Mouse (Mus musculus) embryonic facial prominence, embryonic 11.5 days (tissue): ENCODE data around the gene Pacrg. TPM values are rescaled to one million over a fixed set of nuclear protein-coding genes. Genes with fewer than 3 reads are reported as not detected.
A peak's percentile ranks its signal among the peaks of the same experiment; 100 is the strongest.

Experiments used
- ATAC-seq: fragments of 200-750 bp; cut with Nextera tagmentation; replicated peaks from 2 replicates; pipeline ENCODE4 v1.8.0; 2017; ENCODE audit warnings: low read depth; ENCODE audit not compliant: insufficient number of reproducible peaks, low FRiP score, low TSS enrichment
- DNase-seq: peaks from one replicate; pipeline ENCODE4 v3.0.0-alpha.2; 2015; ENCODE audit warnings: low spot score
- H3K27ac ChIP-seq: fragments of 300-500 bp; sonication (generic); replicated peaks from 2 replicates; pipeline ENCODE4 v1.5.1; 2014; ENCODE audit warnings: mild to moderate bottlenecking, low read depth, low read length, control low read depth
- H3K27me3 ChIP-seq: fragments of 300-500 bp; sonication (generic); 2 replicates; pipeline ENCODE4 v1.6.1; 2014; ENCODE audit warnings: mild to moderate bottlenecking, low read length, moderate library complexity, mixed read lengths; ENCODE audit not compliant: control insufficient read depth, insufficient read depth
- H3K36me3 ChIP-seq: fragments of 300-500 bp; sonication (generic); replicated peaks from 2 replicates; pipeline ENCODE4 v1.6.1; 2014; ENCODE audit warnings: low read depth, mild to moderate bottlenecking, low read length, moderate library complexity, mixed read lengths; ENCODE audit not compliant: control insufficient read depth, insufficient read depth
- H3K4me1 ChIP-seq: fragments of 300-500 bp; sonication (generic); 2 replicates; pipeline ENCODE4 v1.6.1; 2014; ENCODE audit warnings: low read length, mixed read lengths; ENCODE audit not compliant: control insufficient read depth, insufficient read depth
- H3K4me2 ChIP-seq: fragments of 300-500 bp; sonication (generic); 2 replicates; pipeline ENCODE4 v1.6.1; 2014; ENCODE audit warnings: low read depth, mild to moderate bottlenecking, control low read depth, low read length, moderate library complexity
- H3K4me3 ChIP-seq: fragments of 300-500 bp; sonication (generic); 2 replicates; pipeline ENCODE4 v1.5.1; 2014; ENCODE audit warnings: low read depth, low read length, control low read depth
- H3K9ac ChIP-seq: fragments of 300-500 bp; sonication (generic); replicated peaks from 2 replicates; pipeline ENCODE4 v1.6.1; 2014; ENCODE audit warnings: mild to moderate bottlenecking, control low read depth, low read length
- H3K9me3 ChIP-seq: fragments of 300-500 bp; sonication (generic); replicated peaks from 2 replicates; pipeline ENCODE4 v1.6.1; 2016; ENCODE audit warnings: mild to moderate bottlenecking, low read length, inconsistent platforms, mixed read lengths; ENCODE audit not compliant: control insufficient read depth
- WGBS: fragments of 180-500 bp; shearing (Covaris S2); extraction: QIAGEN DNeasy Blood & Tissue Kit; methylation state at CpG from one replicate; pipeline ENCODE4 v1.1.7; 2014; 5-methylcytosine and 5-hydroxymethylcytosine counted together
- polyA plus RNA-seq: library from polyadenylated mRNA; unstranded; fragments of >200 nt; fragmentation: Nextera tagmentation; extraction: Ambion mirVana; gene quantifications from 2 replicates; pipeline ENCODE4 v1.2.1, GENCODE M21; 2014

Gene Pacrg
- polyA plus RNA-seq, 1 experiment from 2014 or later = 3.0 TPM

DNA sequence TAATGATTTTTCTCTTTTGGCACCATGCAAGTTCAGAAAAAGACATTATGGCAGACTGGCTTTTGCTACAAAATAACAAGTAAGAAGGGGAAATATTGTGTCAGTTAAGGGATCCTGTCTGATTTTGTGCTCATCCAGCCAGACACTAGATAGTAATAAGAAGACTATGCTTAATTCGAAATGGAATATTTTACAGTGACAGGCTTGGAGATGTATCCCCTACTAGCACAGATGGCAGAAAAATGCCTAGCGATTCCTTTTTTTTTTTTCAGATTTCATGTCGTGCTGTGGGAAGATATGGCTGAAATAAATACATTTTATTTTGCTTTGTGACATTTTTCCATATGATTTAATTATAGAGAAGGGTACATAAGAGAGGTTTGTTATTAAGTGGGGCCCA, 333.2 kb downstream of the Pacrg start:
- 79% methylated on average over 3 of the region's 3 CpGs for whole genome bisulfite sequencing
- ATAC-seq = no peak

DNA sequence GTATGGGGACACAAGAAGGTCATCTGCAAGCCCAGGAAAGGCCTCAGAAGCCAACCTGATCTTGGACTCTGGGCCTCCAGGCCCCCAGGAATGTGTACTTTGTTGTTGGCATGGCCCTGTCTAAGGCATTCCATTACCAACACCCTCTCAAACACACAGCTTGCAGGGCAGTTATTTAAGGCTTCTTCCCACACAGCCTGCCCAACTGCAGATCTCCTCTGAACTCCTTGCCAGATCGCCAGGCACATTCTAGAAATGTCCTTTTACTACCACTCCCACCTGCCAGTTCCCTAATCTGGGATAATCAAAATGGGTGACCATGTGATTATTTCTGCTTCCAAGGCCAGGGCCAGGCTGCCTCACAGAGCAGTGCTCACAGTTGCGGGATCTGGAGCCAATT, 338.7 kb downstream of the Pacrg start:
- H3K4me3 ChIP-seq = no peak overlapping the region
- no peaks in the 10 kb centered on the region for H3K9me3 ChIP-seq
- H3K4me2 ChIP-seq = no peak overlapping the region
- H3K27me3 ChIP-seq = no peaks in the 10 kb centered on the region
- ATAC-seq (no peak), DNase-seq (no peak)
- H3K36me3 ChIP-seq = no peaks in the 10 kb centered on the region
- WGBS = 84% methylated on average over 2 of the region's 2 CpGs
- no peak overlapping the region for H3K27ac ChIP-seq
- no peak overlapping the region for H3K9ac ChIP-seq
- H3K4me1 ChIP-seq = no peaks in the 10 kb centered on the region; the same call in 1 of the 2 replicates

More for the DNA sequence above, 333.2 kb downstream of the Pacrg start:
- no peak overlapping the region for H3K9ac ChIP-seq
- H3K4me1 ChIP-seq = peaks cover 2% of the 10 kb centered on the region; the same call in 1 of the 2 replicates
- no peak overlapping the region for H3K27ac ChIP-seq
- DNase-seq = no peak
- no peaks in the 10 kb centered on the region for H3K9me3 ChIP-seq
- H3K36me3 ChIP-seq = no peaks in the 10 kb centered on the region
- no peak overlapping the region for H3K4me3 ChIP-seq
- no peak overlapping the region for H3K4me2 ChIP-seq
- no peaks in the 10 kb centered on the region for H3K27me3 ChIP-seq

DNA sequence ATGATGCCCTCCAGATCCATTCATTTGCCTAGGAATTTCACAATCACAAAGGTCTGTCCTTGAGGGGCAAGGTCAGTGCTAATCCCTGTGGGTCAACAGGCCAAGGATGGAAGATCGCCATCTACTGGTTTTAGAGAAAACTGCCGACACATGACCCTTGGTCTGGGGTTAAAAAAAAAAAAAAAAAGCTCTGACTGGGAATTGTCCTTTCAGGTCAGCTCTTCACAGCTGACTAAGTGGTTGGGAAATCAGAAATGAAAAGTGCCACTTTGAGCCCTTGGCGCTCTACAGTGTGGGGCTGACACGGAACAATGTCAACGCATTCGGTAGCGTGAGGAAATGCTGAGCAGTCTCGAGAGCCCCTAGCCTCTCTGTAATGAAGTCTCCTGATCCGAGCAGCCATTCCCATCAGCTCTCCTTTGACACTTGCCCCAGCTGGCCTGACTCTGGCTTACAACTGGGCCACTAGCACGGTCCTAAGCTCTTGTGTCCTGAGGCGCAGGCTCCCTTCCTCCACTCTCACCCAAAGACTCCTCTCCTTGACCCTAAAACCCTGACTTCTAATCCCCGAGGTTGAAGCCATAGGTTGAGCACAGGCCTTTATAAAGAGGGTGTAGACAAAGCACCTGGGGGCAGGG, 339.2 kb downstream of the Pacrg start:
- no peak overlapping the region for H3K27ac ChIP-seq
- H3K9ac ChIP-seq = no peak overlapping the region
- H3K4me2 ChIP-seq = no peak overlapping the region
- H3K4me3 ChIP-seq = no peak overlapping the region
- H3K36me3 ChIP-seq = no peaks in the 10 kb centered on the region
- no peaks in the 10 kb centered on the region; the same call in 1 of the 2 replicates for H3K4me1 ChIP-seq
- DNase-seq (no peak), ATAC-seq (0 out of 2 replicates have a peak, but pooled peaks have one; percentile 23)
- no peaks in the 10 kb centered on the region for H3K27me3 ChIP-seq
- H3K9me3 ChIP-seq = no peaks in the 10 kb centered on the region
- 29% methylated on average over 12 of the region's 12 CpGs for WGBS

DNA sequence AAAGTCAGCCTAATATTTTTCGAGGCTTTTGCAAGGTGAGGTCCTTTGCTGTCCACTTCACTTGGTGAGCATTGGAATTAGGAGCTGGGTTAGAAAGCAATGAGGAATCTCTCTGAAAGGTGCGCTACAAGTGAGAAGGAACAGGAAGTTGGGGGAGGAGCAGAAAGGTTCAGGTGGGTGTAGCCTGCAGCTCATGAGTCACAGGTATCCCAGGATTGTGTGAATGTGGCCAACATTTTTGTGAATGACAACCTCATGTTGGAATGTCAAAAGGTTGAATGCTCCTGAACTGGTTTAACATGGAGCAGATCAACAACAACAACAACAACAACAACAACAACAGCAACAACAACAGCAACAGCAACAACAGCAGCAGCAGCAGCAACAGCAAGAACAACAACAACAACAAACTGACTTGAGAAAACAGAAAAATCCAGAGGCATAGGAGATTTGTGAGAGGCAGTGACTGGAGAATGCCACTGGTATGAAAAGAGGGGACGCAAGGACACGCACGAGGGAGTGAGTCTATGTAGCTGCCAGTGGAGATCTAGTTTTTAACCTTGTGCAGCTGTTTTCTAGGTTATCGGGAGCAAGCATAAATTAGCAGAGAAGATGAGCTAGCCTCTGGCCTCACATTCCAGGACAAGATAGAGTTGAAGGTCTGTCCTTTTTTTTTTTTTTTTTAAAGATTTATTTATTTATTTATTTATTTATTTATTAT, 341.0 kb downstream of the Pacrg start:
- Histone ChIP-seq H3K36me3 (no peaks in the 10 kb centered on the region), H3K27me3 (no peaks in the 10 kb centered on the region), H3K4me2 (no peak overlapping the region), H3K27ac (no peak overlapping the region), H3K9me3 (no peaks in the 10 kb centered on the region), H3K4me3 (no peak overlapping the region), H3K4me1 (no peaks in the 10 kb centered on the region; the same call in 1 of the 2 replicates), H3K9ac (no peak overlapping the region)
- ATAC-seq (no peak), DNase-seq (no peak)
- WGBS = 85% methylated on average over 6 of the region's 6 CpGs

DNA sequence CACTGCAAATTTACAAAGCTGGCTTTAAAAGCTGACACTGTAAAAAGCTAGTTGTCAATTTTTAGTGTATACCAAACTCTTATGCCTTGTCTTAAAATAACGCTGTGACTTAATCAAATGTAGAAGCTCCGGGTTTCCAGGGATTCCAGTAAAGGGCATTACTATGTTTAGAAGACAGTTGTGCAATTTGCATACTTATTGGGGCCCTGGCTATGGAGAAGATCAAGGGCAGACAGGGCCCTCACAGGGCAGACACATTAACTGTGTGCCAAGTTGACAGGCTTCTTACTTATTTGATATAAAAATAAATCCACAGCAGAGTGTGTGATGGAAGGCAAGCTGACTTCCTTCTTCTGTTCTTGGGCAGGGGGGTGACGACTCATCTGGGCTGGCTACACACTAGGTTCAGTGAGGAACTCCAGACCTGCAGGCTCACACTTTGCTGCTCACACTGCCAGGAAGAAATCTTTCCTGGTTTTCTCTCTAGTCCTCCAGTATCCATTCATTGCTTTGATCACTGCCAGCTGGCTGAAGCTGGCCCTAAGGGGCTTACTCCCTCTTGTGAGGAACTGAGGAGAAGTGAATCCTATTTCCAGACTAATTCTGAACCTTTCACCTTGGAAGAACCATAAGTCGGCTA, 342.2 kb downstream of the Pacrg start:
- no peak for ATAC-seq
- Histone ChIP-seq H3K9ac (no peak overlapping the region), H3K4me2 (no peak overlapping the region), H3K4me1 (no peaks in the 10 kb centered on the region; the same call in 1 of the 2 replicates), H3K27ac (no peak overlapping the region), H3K9me3 (no peaks in the 10 kb centered on the region), H3K36me3 (no peaks in the 10 kb centered on the region), H3K27me3 (no peaks in the 10 kb centered on the region), H3K4me3 (no peak overlapping the region)
- WGBS = 40% methylated on average over 4 of the region's 4 CpGs
- no peak for DNase-seq

DNA sequence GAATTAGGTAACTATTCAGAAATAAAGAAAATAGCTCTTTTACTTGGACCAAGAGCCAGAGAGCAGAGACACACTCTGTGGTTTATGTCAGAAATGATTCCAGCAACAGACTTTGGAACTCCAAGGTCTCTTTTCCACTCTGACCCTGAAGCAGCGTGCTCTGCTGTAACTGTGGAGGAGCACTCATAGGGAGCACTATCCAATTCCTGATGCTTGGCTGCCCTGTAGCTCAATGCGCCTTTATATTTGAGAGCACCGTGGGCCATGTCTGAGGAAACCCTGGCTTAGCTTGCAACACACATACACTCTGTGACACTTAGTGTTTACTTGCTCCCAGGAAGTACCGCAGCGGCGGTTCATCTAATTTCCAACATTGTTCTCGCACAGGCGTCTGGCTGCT, 344.0 kb downstream of the Pacrg start:
- Histone ChIP-seq H3K4me3 (no peak overlapping the region), H3K27ac (no peak overlapping the region), H3K4me2 (no peak overlapping the region), H3K36me3 (no peaks in the 10 kb centered on the region), H3K27me3 (no peaks in the 10 kb centered on the region), H3K9me3 (no peaks in the 10 kb centered on the region), H3K4me1 (no peaks in the 10 kb centered on the region; the same call in 1 of the 2 replicates), H3K9ac (no peak overlapping the region)
- DNase-seq (no peak), ATAC-seq (no peak)
- WGBS = 87% methylated on average over 8 of the region's 8 CpGs

DNA sequence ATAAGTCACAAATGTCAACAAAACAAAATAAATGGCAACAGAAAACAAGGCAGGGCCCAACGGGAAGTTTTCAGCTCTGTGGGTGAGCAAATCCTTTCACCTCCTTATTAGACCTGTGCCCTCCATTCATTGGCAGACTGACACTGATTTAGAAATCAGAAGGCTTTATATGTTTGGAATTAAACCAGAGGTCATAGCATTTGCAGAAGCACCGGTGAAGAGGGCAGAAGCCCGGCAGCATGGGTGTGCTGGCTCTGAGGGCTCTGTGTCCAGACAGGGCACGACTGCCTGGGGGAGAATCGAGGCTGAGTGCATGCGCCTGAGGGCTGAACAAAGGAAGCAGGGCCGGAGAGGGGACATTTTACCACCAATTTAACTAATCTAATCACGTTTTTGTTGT, 344.5 kb downstream of the Pacrg start:
- no peaks in the 10 kb centered on the region for H3K27me3 ChIP-seq
- no peak for DNase-seq
- no peaks in the 10 kb centered on the region for H3K36me3 ChIP-seq
- H3K4me3 ChIP-seq = no peak overlapping the region
- H3K4me1 ChIP-seq = no peaks in the 10 kb centered on the region; the same call in 1 of the 2 replicates
- no peak overlapping the region for H3K27ac ChIP-seq
- no peak for ATAC-seq
- H3K4me2 ChIP-seq = no peak overlapping the region
- 29% methylated on average over 8 of the region's 8 CpGs for WGBS
- no peak overlapping the region for H3K9ac ChIP-seq
- no peaks in the 10 kb centered on the region for H3K9me3 ChIP-seq

DNA sequence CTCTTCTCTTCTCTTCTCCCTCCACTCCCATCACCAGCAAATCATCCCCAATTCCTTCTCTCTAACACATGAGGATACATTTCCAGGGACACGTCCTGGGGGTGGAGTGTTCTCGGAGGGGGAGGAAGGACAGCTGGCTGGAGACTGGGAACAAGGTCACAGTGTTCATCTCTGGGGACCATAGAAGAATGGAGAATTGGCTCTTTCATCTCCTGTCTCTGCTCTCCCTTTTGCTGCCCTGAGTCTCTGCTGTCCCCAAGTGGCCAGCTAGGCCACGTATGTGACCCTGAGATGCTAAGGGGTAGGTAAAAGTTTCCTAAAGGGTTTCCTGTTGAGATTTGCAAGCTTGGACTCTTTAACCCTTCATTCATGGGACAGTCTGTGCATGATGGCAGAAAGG, 347.0 kb downstream of the Pacrg start:
- Histone ChIP-seq H3K36me3 (no peaks in the 10 kb centered on the region), H3K27ac (no peak overlapping the region), H3K9ac (no peak overlapping the region), H3K4me1 (no peaks in the 10 kb centered on the region), H3K4me3 (no peak overlapping the region), H3K9me3 (no peaks in the 10 kb centered on the region), H3K4me2 (no peak overlapping the region), H3K27me3 (no peaks in the 10 kb centered on the region)
- WGBS = 13% methylated on average over 3 of the region's 3 CpGs
- ATAC-seq = no peak
- peak; percentile 28 for DNase-seq
